Mouse (Mus musculus): ENCODE measurements at regions not wholly inside any gene's neighbourhood (a gene's known extent, or its start where the extent isn't known, plus 50 kb on each side); places are given as distances from the start of the nearest gene placed in this dataset.

DNA sequence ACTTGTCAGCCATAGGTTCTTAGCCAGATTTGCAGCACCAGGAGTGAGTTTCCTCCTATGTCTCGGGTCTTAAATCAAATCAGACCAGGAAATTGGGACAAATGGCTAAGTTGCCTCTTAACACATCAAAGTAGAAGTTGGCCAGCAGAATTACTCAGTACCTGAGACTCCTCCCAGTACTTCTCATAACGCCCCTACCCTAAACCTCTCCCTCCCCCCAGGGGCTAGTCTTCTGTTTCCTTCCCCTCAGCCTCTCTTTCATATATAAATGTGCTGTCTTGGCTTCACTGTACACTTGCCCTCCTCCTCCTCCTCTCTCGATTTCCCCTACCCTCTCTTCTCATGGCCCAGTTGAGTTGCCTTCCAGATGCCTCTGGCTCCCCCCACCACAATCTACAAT, 79.9 kb upstream of the Sox13 start:
- H3K9me3 ChIP-seq (replicated peaks): no peaks in the 10 kb centered on the region
- no peak overlapping the region for H3K9ac ChIP-seq
- H3K36me3 ChIP-seq (ENCODE audit: poor library complexity, severe bottlenecking): no peaks in the 10 kb centered on the region
- H3K27ac ChIP-seq: no peak overlapping the region
- H3K27me3 ChIP-seq: no peaks in the 10 kb centered on the region
- H3K4me3 ChIP-seq: no peak overlapping the region
- H3K4me1 ChIP-seq: peaks cover 5% of the 10 kb centered on the region; the same call in 1 of the 2 replicates
- WGBS: 91% methylated on average over 3 of the region's 3 CpGs
- no peak overlapping the region for H3K4me2 ChIP-seq
- ATAC-seq: no peak

DNA sequence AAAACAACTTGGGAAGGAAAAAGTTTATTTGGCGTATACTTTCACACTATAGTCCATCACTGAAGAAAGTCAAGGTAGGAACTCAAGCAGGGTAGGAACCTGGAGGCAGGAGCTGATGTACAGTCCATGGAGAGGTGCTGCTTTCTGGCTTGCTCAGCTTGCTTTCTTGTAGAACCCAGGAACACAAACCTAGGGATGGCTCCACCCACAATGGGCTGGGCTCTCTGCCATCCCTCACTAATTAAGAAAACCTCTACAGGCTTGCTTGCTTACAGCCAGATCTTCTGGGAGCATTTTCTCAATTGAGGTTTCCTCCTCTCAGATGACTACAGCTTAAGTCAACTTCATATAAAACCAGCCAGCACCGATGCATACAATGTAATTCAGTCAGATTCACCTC, 79.2 kb upstream of the Sox13 start:
- WGBS: 86% methylated on average over 2 of the region's 2 CpGs
- Histone ChIP-seq H3K4me1 (peaks cover 5% of the 10 kb centered on the region; the same call in 1 of the 2 replicates), H3K4me3 (no peak overlapping the region), H3K9me3 (replicated peaks) (no peaks in the 10 kb centered on the region), H3K9ac (no peak overlapping the region), H3K4me2 (no peak overlapping the region), H3K36me3 (ENCODE audit: poor library complexity, severe bottlenecking) (no peaks in the 10 kb centered on the region), H3K27ac (no peak overlapping the region), H3K27me3 (no peaks in the 10 kb centered on the region)
- ATAC-seq: no peak

DNA sequence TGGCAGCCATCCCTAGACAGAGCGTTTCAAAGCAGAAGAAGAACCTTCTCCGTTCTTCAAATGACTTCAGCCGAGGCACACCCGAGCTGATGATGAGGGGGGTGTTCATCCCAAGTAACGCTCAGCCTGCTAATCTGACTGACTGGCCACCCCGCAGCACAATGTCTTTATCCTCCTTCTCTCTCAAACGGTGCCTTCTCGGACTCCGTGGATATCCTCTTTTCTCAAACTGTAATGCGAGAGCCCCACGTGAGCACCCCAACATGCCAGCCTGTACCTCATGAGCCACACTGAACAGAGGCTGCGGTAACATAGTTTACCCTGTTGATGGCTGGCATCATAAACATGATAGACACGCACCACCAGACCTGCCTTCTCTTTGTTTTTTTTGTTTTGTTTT, 76.8 kb upstream of the Sox13 start:
- no peaks in the 10 kb centered on the region for H3K27me3 ChIP-seq
- ATAC-seq: no peak
- peaks cover 5% of the 10 kb centered on the region; the same call in 1 of the 2 replicates for H3K4me1 ChIP-seq
- no peaks in the 10 kb centered on the region for H3K36me3 ChIP-seq (ENCODE audit: poor library complexity, severe bottlenecking)
- no peaks in the 10 kb centered on the region for H3K9me3 ChIP-seq (replicated peaks)
- H3K4me2 ChIP-seq: no peak overlapping the region
- 30% methylated on average over 13 of the region's 13 CpGs for WGBS
- no peak overlapping the region for H3K27ac ChIP-seq
- H3K9ac ChIP-seq: no peak overlapping the region
- no peak overlapping the region for H3K4me3 ChIP-seq

DNA sequence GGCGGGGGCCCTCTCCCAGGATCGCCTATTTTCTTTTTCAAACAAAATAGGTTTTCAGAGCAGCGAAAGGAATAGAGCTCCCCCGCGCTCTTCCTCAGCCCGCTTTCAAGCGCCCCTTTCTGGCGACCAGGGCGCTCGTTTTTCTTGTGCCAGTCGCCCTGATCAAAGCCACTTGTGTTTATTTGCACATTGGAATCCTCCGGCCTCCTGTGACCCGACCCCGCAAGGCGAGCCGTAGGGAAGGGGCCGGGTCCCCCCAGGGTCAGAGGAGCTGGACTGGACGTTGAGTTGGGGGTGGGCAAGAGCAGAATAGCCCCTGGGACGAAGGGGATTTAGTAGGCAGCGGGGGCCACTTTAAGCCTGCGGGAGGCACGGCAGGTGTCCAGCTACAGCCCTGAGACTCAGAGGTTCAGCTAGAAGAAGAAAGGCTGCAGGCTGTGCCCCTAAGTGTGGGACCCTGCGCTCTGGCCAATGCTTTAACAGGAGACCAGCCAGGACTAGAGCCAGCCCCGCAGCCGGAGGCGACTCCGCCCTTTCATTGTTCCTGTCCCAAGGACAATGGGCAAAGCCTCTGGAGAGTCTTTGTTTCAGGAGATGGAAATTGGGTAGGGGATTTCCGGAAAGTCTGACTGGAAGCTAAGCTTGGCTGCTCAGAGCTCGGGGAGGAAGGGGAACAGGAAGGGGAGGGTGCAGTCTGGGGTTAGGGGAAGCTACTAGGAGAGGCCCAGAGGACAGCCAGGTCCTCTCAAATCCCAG, 69.0 kb upstream of the Sox13 start:
- Histone ChIP-seq H3K27ac (peak overlapping the region; percentile 99), H3K4me1 (peaks cover 32% of the 10 kb centered on the region), H3K36me3 (ENCODE audit: poor library complexity, severe bottlenecking) (no peaks in the 10 kb centered on the region), H3K4me3 (peak overlapping the region; percentile 33), H3K27me3 (no peaks in the 10 kb centered on the region), H3K4me2 (peak overlapping the region; percentile 67), H3K9ac (peak overlapping the region; percentile 77), H3K9me3 (replicated peaks) (no peaks in the 10 kb centered on the region)
- under 1% methylated on average over 29 of the region's 29 CpGs for WGBS
- ATAC-seq: peak; percentile 54

DNA sequence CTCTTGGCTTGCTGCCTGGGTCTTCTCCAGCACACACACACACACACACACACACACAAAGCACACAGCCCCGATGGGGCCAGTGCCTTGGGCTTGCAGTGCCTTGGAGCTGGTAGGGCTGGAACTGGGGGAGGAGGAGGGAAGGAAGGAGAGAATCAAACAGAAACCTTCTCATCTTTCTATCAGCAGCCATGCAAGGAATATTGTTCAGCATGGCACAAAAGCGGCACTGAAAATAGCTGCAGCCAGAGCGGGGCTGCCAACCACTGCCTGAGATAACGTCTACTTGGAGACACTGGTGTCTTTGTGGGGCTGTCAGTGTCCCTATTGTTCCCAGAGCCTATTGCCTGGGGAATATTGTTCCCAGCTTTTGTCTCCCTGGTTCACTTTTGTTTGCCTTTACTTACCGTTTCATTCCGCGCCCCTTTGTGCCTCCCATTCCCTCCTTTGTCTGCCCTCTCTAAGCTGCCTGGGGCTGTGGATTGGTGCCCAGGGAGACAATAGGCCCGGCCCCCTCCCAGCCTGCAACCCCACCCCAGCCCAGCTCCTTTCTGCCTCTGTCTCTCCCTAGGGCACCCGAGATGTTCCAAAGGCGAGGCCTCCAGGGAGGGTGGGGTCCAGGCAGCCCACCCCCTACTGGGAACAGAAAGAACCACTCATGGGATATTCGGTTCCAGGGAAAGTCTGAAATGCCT, 68.3 kb upstream of the Sox13 start:
- WGBS: 0% methylated on average over 11 of the region's 11 CpGs

GRCm38 (mm10) chr1:133491857-133492290, 67.7 kb upstream of the Sox13 start:
- H3K27ac ChIP-seq: peak overlapping the region; percentile 99
- peak overlapping the region; percentile 77 for H3K9ac ChIP-seq
- H3K9me3 ChIP-seq (replicated peaks): no peaks in the 10 kb centered on the region
- peak; percentile 36 for ATAC-seq
- peak overlapping the region; percentile 33; the same call in 1 of the 2 replicates for H3K4me3 ChIP-seq
- no peaks in the 10 kb centered on the region for H3K27me3 ChIP-seq
- peak overlapping the region; percentile 67 for H3K4me2 ChIP-seq
- 1% methylated on average over 4 of the region's 4 CpGs for WGBS
- H3K4me1 ChIP-seq: peaks cover 32% of the 10 kb centered on the region
- no peaks in the 10 kb centered on the region for H3K36me3 ChIP-seq (ENCODE audit: poor library complexity, severe bottlenecking)

More for the DNA sequence above, 68.3 kb upstream of the Sox13 start:
- Histone ChIP-seq H3K27ac (peak overlapping the region; percentile 99), H3K9me3 (replicated peaks) (no peaks in the 10 kb centered on the region), H3K4me3 (peak overlapping the region; percentile 33), H3K27me3 (no peaks in the 10 kb centered on the region), H3K4me1 (peaks cover 32% of the 10 kb centered on the region), H3K4me2 (peak overlapping the region; percentile 67), H3K36me3 (ENCODE audit: poor library complexity, severe bottlenecking) (no peaks in the 10 kb centered on the region), H3K9ac (peak overlapping the region; percentile 77)
- ATAC-seq: peak; percentile 95

- no peak for ATAC-seq
- Histone ChIP-seq H3K27me3 (no peaks in the 10 kb centered on the region), H3K9ac (no peak overlapping the region), H3K4me1 (peaks cover 15% of the 10 kb centered on the region), H3K4me3 (no peak overlapping the region), H3K27ac (no peak overlapping the region), H3K36me3 (ENCODE audit: poor library complexity, severe bottlenecking) (no peaks in the 10 kb centered on the region), H3K4me2 (no peak overlapping the region), H3K9me3 (replicated peaks) (no peaks in the 10 kb centered on the region)
- 86% methylated on average over 8 of the region's 8 CpGs for WGBS
Measured at GRCm38 (mm10) chr1:133487171-133487901, 63.2 kb upstream of the Sox13 start.

DNA sequence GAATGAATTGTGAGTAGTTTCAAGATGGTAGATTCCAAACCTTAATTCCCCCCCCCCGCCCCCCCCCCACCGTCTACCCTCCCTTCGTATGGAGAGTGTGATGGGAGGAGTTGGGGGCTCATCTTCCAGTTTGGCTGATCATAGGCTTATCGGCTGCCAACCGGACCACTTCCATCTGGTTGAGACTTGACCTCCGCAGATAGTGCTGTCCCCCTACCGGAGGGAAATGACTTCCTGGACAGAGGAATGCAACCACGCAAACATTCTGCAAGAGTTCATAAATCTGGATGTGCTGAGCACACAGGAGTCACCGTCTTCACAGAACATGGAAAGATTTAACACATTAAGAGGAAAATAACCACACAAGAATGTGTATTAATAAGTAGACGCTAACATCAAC, 62.2 kb upstream of the Sox13 start:
- no peak overlapping the region for H3K9ac ChIP-seq
- ATAC-seq: no peak
- H3K27me3 ChIP-seq: no peaks in the 10 kb centered on the region
- peaks cover 5% of the 10 kb centered on the region; the same call in 1 of the 2 replicates for H3K4me1 ChIP-seq
- H3K9me3 ChIP-seq (replicated peaks): no peaks in the 10 kb centered on the region
- no peak overlapping the region for H3K4me3 ChIP-seq
- H3K27ac ChIP-seq: no peak overlapping the region
- no peak overlapping the region for H3K4me2 ChIP-seq
- H3K36me3 ChIP-seq (ENCODE audit: poor library complexity, severe bottlenecking): no peaks in the 10 kb centered on the region
- 75% methylated on average over 10 of the region's 10 CpGs for WGBS

GRCm38 (mm10) chr1:133482891-133483290, 58.7 kb upstream of the Sox13 start:
- no peaks in the 10 kb centered on the region for H3K27me3 ChIP-seq
- no peak overlapping the region for H3K9ac ChIP-seq
- no peaks in the 10 kb centered on the region for H3K4me1 ChIP-seq
- no peak overlapping the region for H3K4me3 ChIP-seq
- H3K4me2 ChIP-seq: no peak overlapping the region
- H3K36me3 ChIP-seq (ENCODE audit: poor library complexity, severe bottlenecking): no peaks in the 10 kb centered on the region
- no peaks in the 10 kb centered on the region for H3K9me3 ChIP-seq (replicated peaks)
- ATAC-seq: no peak
- WGBS: 50% methylated on average over 5 of the region's 5 CpGs
- H3K27ac ChIP-seq: no peak overlapping the region

DNA sequence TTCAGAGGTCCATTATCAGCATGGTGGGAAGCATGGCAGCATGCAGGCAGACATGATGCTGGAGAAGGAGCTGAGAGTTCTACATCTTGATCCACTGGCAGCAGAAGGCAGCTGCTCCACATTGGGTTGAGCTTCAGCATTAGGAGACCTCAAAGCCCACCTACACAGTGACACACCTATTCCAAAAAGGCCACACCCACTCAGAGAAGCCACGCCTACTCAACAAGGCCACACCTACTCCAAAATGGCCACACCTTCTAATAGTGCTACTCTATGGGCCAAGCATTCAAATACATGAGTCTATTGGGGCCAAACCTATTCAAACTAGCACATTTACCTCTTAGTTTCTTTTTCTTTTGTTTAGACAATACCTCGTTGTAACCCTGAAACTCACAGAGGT, 50.4 kb upstream of the Sox13 start:
- Histone ChIP-seq H3K36me3 (ENCODE audit: poor library complexity, severe bottlenecking) (no peaks in the 10 kb centered on the region), H3K4me2 (no peak overlapping the region), H3K9me3 (replicated peaks) (no peaks in the 10 kb centered on the region), H3K9ac (no peak overlapping the region), H3K4me3 (no peak overlapping the region), H3K4me1 (no peaks in the 10 kb centered on the region; the same call in 1 of the 2 replicates), H3K27ac (no peak overlapping the region), H3K27me3 (no peaks in the 10 kb centered on the region)
- WGBS: 69% methylated on average over 2 of the region's 2 CpGs
- ATAC-seq: no peak
